Mouse (Mus musculus): ENCODE results near the gene Zfand4.

- TF ChIP-seq E2F4 (IDR thresholded peaks at IDR 0.05; ENCODE audit: insufficient read depth) (no peak), SRF (IDR thresholded peaks at IDR 0.05; ENCODE audit: control insufficient read depth, insufficient read length, low read depth) (no peak), POLR2A (IDR thresholded peaks at IDR 0.05; ENCODE audit: insufficient read length, low read depth) (no peak), MYOG (IDR thresholded peaks at IDR 0.05; ENCODE audit: control insufficient read depth in 1 of 3, insufficient read depth in 1 of 3, insufficient read length in 2 of 3, low read depth in 2 of 3) (no peak), TCF12 (IDR thresholded peaks at IDR 0.05; ENCODE audit: insufficient read depth, poor library complexity, severe bottlenecking) (no peak), POLR2AphosphoS2 (IDR thresholded peaks at IDR 0.05; ENCODE audit: insufficient read length, low read depth) (no peak), TCF3 (IDR thresholded peaks at IDR 0.05; ENCODE audit: insufficient read length, low read depth) (no peak), MYOD1 (IDR thresholded peaks at IDR 0.05; ENCODE audit: control insufficient read depth in 1 of 3, insufficient read length in 2 of 3, low read depth in 2 of 3) (no peak), MAX (IDR thresholded peaks at IDR 0.05; ENCODE audit: low read depth) (no peak), REST (IDR thresholded peaks at IDR 0.05; ENCODE audit: insufficient read depth, insufficient read length) (no peak)
These were observed 47.4 kb downstream of the Zfand4 start for GRCm38 (mm10) chr6:116311411-116311810.
